Mouse (Mus musculus): Measurements from ENCODE around the gene Acap1.
A peak's percentile ranks its signal among the peaks of the same experiment; 100 is the strongest.

Gene Acap1

GRCm38 (mm10) chr11:69901406-69901846, 6.1 kb upstream of the Acap1 start:
- peak; percentile 92 to 96 for DNase-seq

GRCm38 (mm10) chr11:69900471-69901405, 5.4 kb upstream of the Acap1 start, which contains the start of the genes 2810408A11Rik and Neurl4:
Gene 2810408A11Rik (minus strand): TSS chr11:69900987.
Gene Neurl4 (plus strand): TSS chr11:69901072.
- peak; percentile 87 to 93 for DNase-seq

GRCm38 (mm10) chr11:69899870-69900269, 4.5 kb upstream of the Acap1 start:
- DNase-seq, result no peak

- peak; percentile 31 to 44 for DNase-seq
Observed at GRCm38 (mm10) chr11:69894671-69895070, 668 bp downstream of the Acap1 start.

- no peak for DNase-seq
Observed at GRCm38 (mm10) chr11:69891482-69891881, 3.9 kb downstream of the Acap1 start.

GRCm38 (mm10) chr11:69886907-69887635, 8.3 kb downstream of the Acap1 start:
- DNase-seq, result peak; percentile 30 to 57

- no peak for DNase-seq
Observed at GRCm38 (mm10) chr11:69884663-69885062, 10.7 kb downstream of the Acap1 start.

- DNase-seq, result peak in 1 of 2 experiments; percentile 27
Observed at GRCm38 (mm10) chr11:69884240-69884639, 11.1 kb downstream of the Acap1 start.

GRCm38 (mm10) chr11:69883527-69884151, 11.7 kb downstream of the Acap1 start:
- peak in 1 of 2 experiments; percentile 34 for DNase-seq

GRCm38 (mm10) chr11:69883066-69883465, 12.3 kb downstream of the Acap1 start:
- DNase-seq, result peak; percentile 55 to 68

- peak in 1 of 2 experiments; percentile 15 for DNase-seq
Observed at GRCm38 (mm10) chr11:69881787-69882670, 13.3 kb downstream of the Acap1 start.

- peak; percentile 91 to 95 for DNase-seq
Observed at GRCm38 (mm10) chr11:69880853-69881603, 14.3 kb downstream of the Acap1 start, which contains the start of gene Kctd11. Gene Kctd11 (minus strand): TSS chr11:69881406.

GRCm38 (mm10) chr11:69880506-69880852, 14.9 kb downstream of the Acap1 start:
- DNase-seq, result peak; percentile 83 to 90

- peak in 1 of 2 experiments; percentile 28 for DNase-seq
Observed at GRCm38 (mm10) chr11:69879711-69880110, 15.6 kb downstream of the Acap1 start.

GRCm38 (mm10) chr11:69878952-69879351, 16.4 kb downstream of the Acap1 start:
- no peak for DNase-seq

GRCm38 (mm10) chr11:69878399-69878798, 16.9 kb downstream of the Acap1 start:
- DNase-seq, result no peak

GRCm38 (mm10) chr11:69877878-69878277, 17.5 kb downstream of the Acap1 start, which contains the start of gene Tmem95:
Gene Tmem95 (minus strand): TSS chr11:69878018.
- DNase-seq, result no peak

- peak; percentile 92 to 94 for DNase-seq
Observed at GRCm38 (mm10) chr11:69876867-69877266, 18.5 kb downstream of the Acap1 start.

GRCm38 (mm10) chr11:69876186-69876585, 19.2 kb downstream of the Acap1 start:
- DNase-seq, result peak; percentile 52 to 70

- no peak for DNase-seq
Observed at GRCm38 (mm10) chr11:69872451-69872850, 22.9 kb downstream of the Acap1 start.

GRCm38 (mm10) chr11:69871822-69872221, 23.5 kb downstream of the Acap1 start:
- no peak for DNase-seq

Data from kidney, postnatal 4 days (tissue).